Mouse (Mus musculus): ENCODE results near the gene Tcl1.
"Not testable (repeated sequence)": the region's sequence is repeated elsewhere in the genome, so short reads cannot be mapped to it uniquely, and the experiment has no call there.

Gene Tcl1

GRCm38 (mm10) chr12:105176044-105176443 lies 46.5 kb downstream of the Tcl1 start, which contains the start of gene Tcl1b5:
Gene Tcl1b5, plus strand, starts transcription at chr12:105176344.
- not testable (repeated sequence) for DNase-seq

DNA sequence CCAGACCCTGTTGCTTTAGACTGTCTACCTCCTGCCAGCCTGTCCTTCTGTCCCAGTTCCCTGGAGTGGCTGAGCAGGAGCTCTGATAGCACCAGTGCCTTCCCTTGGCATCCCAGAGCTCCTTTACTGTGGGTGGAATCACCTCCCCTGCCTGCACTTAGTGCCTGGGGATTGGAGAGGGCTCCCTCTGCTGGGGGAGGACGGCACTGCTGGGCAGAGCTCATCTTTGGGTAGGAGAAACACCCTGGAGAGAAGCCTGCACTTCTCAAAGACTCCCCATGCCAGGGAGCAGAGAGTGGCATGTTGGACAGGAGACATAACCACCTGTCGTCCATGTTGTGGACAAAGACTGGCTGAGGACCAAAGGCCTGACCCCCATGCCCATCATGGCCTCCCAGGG lies 48.3 kb downstream of the Tcl1 start:
- not testable (repeated sequence) for DNase-seq

GRCm38 (mm10) chr12:105173366-105173765 lies 49.2 kb downstream of the Tcl1 start:
- DNase-seq, result no peak

All from embryo, embryonic 11 days (tissue).